Mouse (Mus musculus) C2C12 (cell line): Measurements from ENCODE around the gene Myf5. TPM values are rescaled to one million over a fixed set of nuclear protein-coding genes. Genes with fewer than 3 reads are reported as not detected.

Experiments
- H3K27me3 ChIP-seq: one replicate; pipeline ENCODE4 v1.6.1; 2011; ENCODE audit not compliant: control insufficient read depth, insufficient read depth, insufficient read length
- H3K36me3 ChIP-seq: one replicate; pipeline ENCODE4 v1.6.1; 2011; ENCODE audit not compliant: control insufficient read depth, insufficient read depth
- H3K4me3 ChIP-seq: one replicate; pipeline ENCODE4 v1.5.1; 2011; ENCODE audit warnings: mild to moderate bottlenecking, control low read depth; ENCODE audit not compliant: poor library complexity, insufficient read depth, severe bottlenecking
- H3K79me2 ChIP-seq: one replicate; pipeline ENCODE4 v1.6.1; 2011; ENCODE audit not compliant: control insufficient read depth, insufficient read depth
- H3K79me3 ChIP-seq: one replicate; pipeline ENCODE4 v1.6.1; 2011; ENCODE audit warnings: low read depth, control low read depth
- H3ac ChIP-seq: one replicate; pipeline ENCODE3; 2011; ENCODE audit warnings: low read depth; ENCODE audit not compliant: control insufficient read depth, insufficient read length
- CEBPB ChIP-seq: IDR thresholded peaks from one replicate; pipeline ENCODE4 v1.6.1; 2011; ENCODE audit warnings: low read depth, mild to moderate bottlenecking, control low read depth, moderate library complexity
- CTCF ChIP-seq: IDR thresholded peaks from one replicate; pipeline ENCODE4 v1.5.1; 2011; ENCODE audit not compliant: control insufficient read depth, insufficient read depth, insufficient read length
- FOSL1 ChIP-seq: IDR thresholded peaks from one replicate; pipeline ENCODE4 v1.8.0; 2011; ENCODE audit warnings: mild to moderate bottlenecking, low read length; ENCODE audit not compliant: poor library complexity, insufficient read depth, severe bottlenecking
- MAX ChIP-seq: IDR thresholded peaks from one replicate; pipeline ENCODE4 v1.6.1; 2011; ENCODE audit warnings: mild to moderate bottlenecking, control low read depth
- MYOD1 ChIP-seq: IDR thresholded peaks from one replicate; pipeline ENCODE4 v1.6.1; 2011; ENCODE audit warnings: low read depth; ENCODE audit not compliant: control insufficient read depth, insufficient read length
- MYOG ChIP-seq: IDR thresholded peaks from one replicate; pipeline ENCODE4 v1.6.1; 2011; ENCODE audit not compliant: control insufficient read depth, insufficient read length; ENCODE audit errors: extremely low read depth
- USF1 ChIP-seq: IDR thresholded peaks from one replicate; pipeline ENCODE4 v1.6.1; 2011; ENCODE audit warnings: low read depth, mild to moderate bottlenecking, control low read depth, moderate library complexity
- polyA plus RNA-seq: library from polyadenylated mRNA; unstranded; fragments of >200 nt; fragmentation: generic; extraction: Trizol; gene quantifications from one replicate; pipeline ENCODE4 v1.2.1, GENCODE M21; 2012; ENCODE audit warnings: missing spikeins

Gene Myf5
- polyA plus RNA-seq, 1 experiment: 10.7 TPM

- Histone ChIP-seq H3K79me3 (peaks cover 4% of the 10 kb centered on the region), H3K36me3 (no peaks in the 10 kb centered on the region), H3K27me3 (no peaks in the 10 kb centered on the region), H3K4me3 (no peak overlapping the region), H3K79me2 (peaks cover 12% of the 10 kb centered on the region), H3ac (peak overlapping the region; percentile 46)
- TF ChIP-seq CEBPB (no peak), USF1 (peak; percentile 89)
These were observed 7.1 kb upstream of the Myf5 start for GRCm38 (mm10) chr10:107492867-107493579.

GRCm38 (mm10) chr10:107488654-107489315 lies 2.9 kb upstream of the Myf5 start:
- no peak overlapping the region for H3K4me3 ChIP-seq
- no peak for TF ChIP-seq CTCF
- no peak for TF ChIP-seq MYOG
- no peak for TF ChIP-seq MAX
- no peak for TF ChIP-seq FOSL1
- TF ChIP-seq USF1: no peak
- TF ChIP-seq CEBPB: no peak
- no peak for TF ChIP-seq MYOD1
- H3ac ChIP-seq: peak overlapping the region; percentile 57
- H3K36me3 ChIP-seq: no peaks in the 10 kb centered on the region
- H3K27me3 ChIP-seq: no peaks in the 10 kb centered on the region
- peaks cover 17% of the 10 kb centered on the region for H3K79me3 ChIP-seq
- peaks cover 54% of the 10 kb centered on the region for H3K79me2 ChIP-seq

GRCm38 (mm10) chr10:107486770-107487169 lies 836 bp upstream of the Myf5 start:
- H3K4me3 ChIP-seq: peak overlapping the region; percentile 43
- H3K79me2 ChIP-seq: peaks cover 56% of the 10 kb centered on the region
- peaks cover 3% of the 10 kb centered on the region for H3K36me3 ChIP-seq
- no peaks in the 10 kb centered on the region for H3K27me3 ChIP-seq
- TF ChIP-seq CEBPB: no peak
- peak overlapping the region; percentile 81 for H3ac ChIP-seq
- H3K79me3 ChIP-seq: peaks cover 18% of the 10 kb centered on the region

- Histone ChIP-seq H3K36me3 (peaks cover 3% of the 10 kb centered on the region), H3K27me3 (no peaks in the 10 kb centered on the region), H3ac (peak overlapping the region; percentile 76), H3K79me3 (peaks cover 14% of the 10 kb centered on the region), H3K4me3 (peak overlapping the region; percentile 43), H3K79me2 (peaks cover 53% of the 10 kb centered on the region)
- TF ChIP-seq USF1: peak; percentile 24
- TF ChIP-seq MYOD1: no peak
These were observed 1.9 kb downstream of the Myf5 start for GRCm38 (mm10) chr10:107484050-107484449.

- Histone ChIP-seq H3K4me3 (no peak overlapping the region), H3K79me3 (no peaks in the 10 kb centered on the region), H3ac (no peak overlapping the region), H3K27me3 (no peaks in the 10 kb centered on the region), H3K36me3 (no peaks in the 10 kb centered on the region), H3K79me2 (no peaks in the 10 kb centered on the region)
- TF ChIP-seq MYOG (no peak), MAX (no peak)
These were observed 12.4 kb downstream of the Myf5 start for GRCm38 (mm10) chr10:107473497-107473896.

- Histone ChIP-seq H3K36me3 (no peaks in the 10 kb centered on the region), H3ac (no peak overlapping the region), H3K27me3 (no peaks in the 10 kb centered on the region), H3K79me3 (no peaks in the 10 kb centered on the region), H3K4me3 (no peak overlapping the region), H3K79me2 (no peaks in the 10 kb centered on the region)
- TF ChIP-seq FOSL1: no peak
- TF ChIP-seq MYOG: no peak
- no peak for TF ChIP-seq MAX
These were observed 14.2 kb downstream of the Myf5 start for GRCm38 (mm10) chr10:107471712-107472111.

GRCm38 (mm10) chr10:107467819-107468218 lies 18.1 kb downstream of the Myf5 start:
- TF ChIP-seq MYOG: no peak
- TF ChIP-seq CTCF: no peak
- no peak for TF ChIP-seq CEBPB
- TF ChIP-seq USF1: no peak
- TF ChIP-seq MAX: no peak
- TF ChIP-seq MYOD1: no peak
- TF ChIP-seq FOSL1: no peak
- Histone ChIP-seq H3ac (no peak overlapping the region), H3K36me3 (no peaks in the 10 kb centered on the region), H3K27me3 (no peaks in the 10 kb centered on the region), H3K4me3 (no peak overlapping the region), H3K79me3 (no peaks in the 10 kb centered on the region), H3K79me2 (no peaks in the 10 kb centered on the region)
